Mouse (Mus musculus): Measurements from ENCODE around the gene Nhsl2.

Nhsl2 gene

DNA sequence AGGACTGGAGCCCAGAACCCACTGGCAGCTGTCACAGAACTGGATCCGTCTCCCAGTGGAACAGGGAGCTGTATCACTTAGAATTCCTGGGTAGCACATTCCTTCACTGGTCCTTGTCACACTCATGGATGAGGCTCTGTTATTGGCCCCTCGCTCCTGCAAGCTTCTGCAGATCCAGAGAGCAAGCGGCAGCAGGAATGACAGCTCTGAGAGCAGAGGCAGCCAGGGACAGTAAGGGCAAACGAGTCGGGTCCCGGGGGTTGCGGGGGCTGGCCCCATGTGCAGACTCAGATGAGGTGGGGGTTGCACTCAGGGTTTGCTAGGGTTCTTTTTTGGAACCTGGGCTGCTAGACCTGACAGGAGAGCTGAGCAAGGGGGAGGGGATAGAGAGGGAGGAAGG is 155.2 kb downstream of the Nhsl2 start:
- Histone ChIP-seq H3K4me3 (replicated peaks; ENCODE audit: low read length) (peak overlapping the region; percentile 35; the same call in 1 of the 2 replicates), H3K9me3 (ENCODE audit: low read length) (no peaks in the 10 kb centered on the region), H3K4me1 (replicated peaks; ENCODE audit: low read depth, low read length) (peaks cover 38% of the 10 kb centered on the region), H3K27me3 (ENCODE audit: insufficient read depth, low read length) (peaks cover 18% of the 10 kb centered on the region; the same call in 1 of the 2 replicates), H3K36me3 (ENCODE audit: insufficient read depth, low read length) (no peaks in the 10 kb centered on the region)
- TF ChIP-seq CTCF (conservative IDR thresholded peaks at IDR 0.05; ENCODE audit: low read length) = no peak
- TF ChIP-seq POU5F1 (IDR thresholded peaks at IDR 0.05; ENCODE audit: borderline replicate concordance, low read length) = no peak
- TF ChIP-seq NANOG (IDR thresholded peaks at IDR 0.05; ENCODE audit: borderline replicate concordance, low read length) = no peak

DNA sequence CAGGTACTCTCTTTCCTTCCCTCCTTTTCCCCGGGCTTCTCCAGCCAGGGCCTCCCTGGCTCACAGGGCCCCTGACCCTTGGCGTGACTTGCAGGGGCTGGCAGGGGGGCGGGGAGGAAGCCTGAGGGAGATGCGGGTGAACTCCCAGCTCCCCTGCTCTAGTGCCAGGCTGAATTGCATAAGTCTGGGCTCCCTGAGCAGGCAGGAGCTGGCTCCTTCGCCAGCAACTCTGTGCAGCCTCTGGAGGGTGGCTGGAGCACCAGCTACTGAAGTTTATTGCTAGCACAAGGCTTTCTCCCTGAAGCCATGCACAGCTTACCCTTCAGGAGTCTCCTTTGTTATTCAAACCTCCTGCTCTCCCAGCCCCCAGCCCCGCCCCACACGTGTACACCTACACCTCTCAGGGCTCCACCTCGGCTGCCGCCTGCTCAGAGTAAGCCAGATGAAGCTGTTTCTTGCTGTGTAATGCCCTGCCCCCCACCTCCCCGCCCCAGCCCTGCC is 156.0 kb downstream of the Nhsl2 start:
- H3K9me3 ChIP-seq (ENCODE audit: low read length) = no peaks in the 10 kb centered on the region
- no peaks in the 10 kb centered on the region for H3K36me3 ChIP-seq (ENCODE audit: insufficient read depth, low read length)
- peaks cover 38% of the 10 kb centered on the region for H3K4me1 ChIP-seq (replicated peaks; ENCODE audit: low read depth, low read length)
- TF ChIP-seq CTCF (conservative IDR thresholded peaks at IDR 0.05; ENCODE audit: low read length) = no peak
- 0 out of 2 replicates have a peak, but pooled peaks have one; percentile 11 for TF ChIP-seq POU5F1 (IDR thresholded peaks at IDR 0.05; ENCODE audit: borderline replicate concordance, low read length)
- H3K27me3 ChIP-seq (ENCODE audit: insufficient read depth, low read length) = peaks cover 14% of the 10 kb centered on the region; the same call in 1 of the 2 replicates
- peak overlapping the region; percentile 66 for H3K4me3 ChIP-seq (replicated peaks; ENCODE audit: low read length)

DNA sequence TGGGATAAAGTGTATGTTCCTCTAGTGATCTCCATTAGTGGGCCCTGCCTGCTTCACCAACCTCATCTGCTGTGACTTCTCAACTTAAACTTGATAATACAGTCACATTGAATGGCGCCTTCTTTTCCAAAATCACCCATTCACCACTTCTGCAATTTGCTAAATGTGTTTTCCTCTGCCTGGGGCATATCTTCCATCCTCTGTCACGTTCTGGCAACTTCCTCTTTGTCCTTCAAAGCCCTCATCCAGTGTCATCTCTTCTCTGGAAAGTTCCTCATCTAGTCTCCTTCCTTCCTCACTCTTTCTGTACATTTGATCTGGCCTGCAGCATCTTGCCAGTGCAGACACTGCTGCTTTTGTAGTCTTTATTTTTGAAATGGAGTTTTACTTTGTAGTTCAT is 158.8 kb downstream of the Nhsl2 start:
- Histone ChIP-seq H3K27me3 (ENCODE audit: insufficient read depth, low read length) (0 out of 2 replicates have a peak, but pooled peaks cover 4% of the 10 kb centered on the region), H3K9me3 (ENCODE audit: low read length) (no peaks in the 10 kb centered on the region), H3K4me3 (replicated peaks; ENCODE audit: low read length) (no peak overlapping the region), H3K4me1 (replicated peaks; ENCODE audit: low read depth, low read length) (peaks cover 37% of the 10 kb centered on the region), H3K36me3 (ENCODE audit: insufficient read depth, low read length) (no peaks in the 10 kb centered on the region)
- TF ChIP-seq NANOG (IDR thresholded peaks at IDR 0.05; ENCODE audit: borderline replicate concordance, low read length) = no peak
- no peak for TF ChIP-seq CTCF (conservative IDR thresholded peaks at IDR 0.05; ENCODE audit: low read length)
- no peak for TF ChIP-seq POU5F1 (IDR thresholded peaks at IDR 0.05; ENCODE audit: borderline replicate concordance, low read length)

DNA sequence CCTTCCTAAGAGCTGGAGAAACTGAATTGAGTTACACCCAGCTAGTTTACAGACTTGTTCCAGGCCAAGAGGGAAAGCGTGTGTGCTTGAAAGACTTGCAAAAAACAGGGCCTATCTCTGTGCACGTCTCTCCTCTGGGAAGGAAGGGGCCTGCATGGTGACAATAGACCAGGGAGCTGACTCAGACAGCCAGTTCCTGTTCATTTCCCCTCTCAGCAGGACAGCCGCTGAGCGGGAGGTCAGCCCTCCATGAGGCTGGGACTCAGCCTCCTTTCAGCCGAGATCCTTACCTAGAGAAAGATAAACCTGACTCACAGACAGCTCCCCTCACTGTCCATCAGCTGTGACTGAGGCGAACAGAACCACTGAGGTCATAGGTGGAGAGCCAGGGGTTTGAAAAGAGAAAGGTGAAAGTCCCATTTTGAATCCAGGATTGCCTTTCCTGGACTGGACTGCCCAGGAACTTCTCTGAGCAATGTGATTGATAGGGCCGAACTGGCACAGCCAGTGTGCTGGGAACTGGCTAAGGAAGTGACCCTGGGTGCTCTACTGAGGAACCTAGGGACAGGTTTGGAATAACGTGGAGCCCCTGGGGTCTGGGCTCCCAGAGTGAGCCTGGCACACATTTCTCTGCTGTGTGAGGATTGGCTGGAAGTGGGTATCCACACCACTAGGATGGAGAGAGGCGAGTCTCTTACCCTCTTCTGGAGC is 168.2 kb downstream of the Nhsl2 start:
- Histone ChIP-seq H3K4me3 (replicated peaks; ENCODE audit: low read length) (no peak overlapping the region), H3K9me3 (ENCODE audit: low read length) (0 out of 2 replicates have a peak, but pooled peaks cover 4% of the 10 kb centered on the region), H3K36me3 (ENCODE audit: insufficient read depth, low read length) (no peaks in the 10 kb centered on the region), H3K4me1 (replicated peaks; ENCODE audit: low read depth, low read length) (peaks cover 19% of the 10 kb centered on the region), H3K27me3 (ENCODE audit: insufficient read depth, low read length) (no peaks in the 10 kb centered on the region)
- no peak for TF ChIP-seq CTCF (conservative IDR thresholded peaks at IDR 0.05; ENCODE audit: low read length)
- no peak for TF ChIP-seq POU5F1 (IDR thresholded peaks at IDR 0.05; ENCODE audit: borderline replicate concordance, low read length)
- no peak for TF ChIP-seq NANOG (IDR thresholded peaks at IDR 0.05; ENCODE audit: borderline replicate concordance, low read length)

DNA sequence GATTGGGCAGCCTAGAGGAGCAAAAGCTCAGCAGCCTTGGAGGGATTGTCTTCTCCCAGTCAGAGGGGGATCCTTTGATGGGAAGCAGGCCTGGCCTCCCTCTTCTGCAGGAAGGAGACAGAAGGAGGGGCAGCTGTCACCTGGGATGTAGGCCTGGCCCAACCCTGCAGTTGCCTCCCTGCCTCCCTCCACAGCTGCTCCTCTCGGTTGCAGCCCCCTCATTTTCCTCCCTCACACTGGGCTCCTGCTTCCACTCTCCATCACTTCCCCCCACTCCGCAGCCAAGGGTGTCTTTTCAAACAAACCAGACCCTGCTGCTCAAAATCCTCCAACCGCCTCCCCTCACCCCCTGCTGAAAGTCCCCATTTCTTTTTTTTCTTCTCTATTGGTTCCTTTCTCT is 169.7 kb downstream of the Nhsl2 start:
- no peak for TF ChIP-seq POU5F1 (IDR thresholded peaks at IDR 0.05; ENCODE audit: borderline replicate concordance, low read length)
- TF ChIP-seq CTCF (conservative IDR thresholded peaks at IDR 0.05; ENCODE audit: low read length) = no peak
- TF ChIP-seq NANOG (IDR thresholded peaks at IDR 0.05; ENCODE audit: borderline replicate concordance, low read length) = no peak
- Histone ChIP-seq H3K4me3 (replicated peaks; ENCODE audit: low read length) (no peak overlapping the region), H3K9me3 (ENCODE audit: low read length) (0 out of 2 replicates have a peak, but pooled peaks cover 4% of the 10 kb centered on the region), H3K36me3 (ENCODE audit: insufficient read depth, low read length) (no peaks in the 10 kb centered on the region), H3K27me3 (ENCODE audit: insufficient read depth, low read length) (no peaks in the 10 kb centered on the region), H3K4me1 (replicated peaks; ENCODE audit: low read depth, low read length) (peaks cover 19% of the 10 kb centered on the region)

DNA sequence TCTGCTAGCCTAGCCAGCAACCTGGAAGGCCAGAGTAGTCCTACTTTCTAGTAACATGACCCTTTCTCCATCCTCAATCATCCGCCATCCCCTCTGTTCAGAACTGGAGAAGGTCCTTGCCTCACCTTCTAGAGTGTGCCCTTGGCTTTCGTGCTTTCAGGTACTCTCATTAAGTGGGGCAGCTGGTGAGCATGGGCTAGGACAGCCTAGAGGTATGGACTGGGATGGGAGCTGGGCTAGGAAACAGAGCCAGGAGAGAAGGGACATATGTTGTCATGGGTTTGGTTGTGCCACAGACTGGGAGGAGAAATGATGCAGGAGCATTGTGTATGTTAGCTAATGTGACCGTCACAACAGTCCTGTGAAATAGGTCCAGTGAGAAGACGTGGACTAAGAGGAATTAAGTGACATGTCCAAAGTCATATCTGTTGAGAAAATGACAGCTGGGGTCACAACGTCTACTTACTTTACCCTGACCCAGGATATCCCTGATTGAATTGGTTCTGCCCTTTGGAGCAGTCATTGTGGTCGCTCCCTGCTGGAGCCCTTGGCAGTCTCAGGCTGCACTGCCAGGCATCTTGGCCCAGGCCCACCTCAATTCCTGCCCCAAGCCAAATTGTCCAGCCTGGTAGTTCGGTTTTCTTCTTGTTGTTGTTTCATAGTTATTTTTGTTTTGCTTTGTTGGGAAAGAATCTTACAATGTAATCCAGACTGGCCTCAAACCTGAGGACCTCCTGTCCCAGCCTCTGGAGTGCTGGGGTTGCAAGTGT is 170.5 kb downstream of the Nhsl2 start:
- no peaks in the 10 kb centered on the region for H3K36me3 ChIP-seq (ENCODE audit: insufficient read depth, low read length)
- TF ChIP-seq CTCF (conservative IDR thresholded peaks at IDR 0.05; ENCODE audit: low read length) (no peak), NANOG (IDR thresholded peaks at IDR 0.05; ENCODE audit: borderline replicate concordance, low read length) (no peak), POU5F1 (IDR thresholded peaks at IDR 0.05; ENCODE audit: borderline replicate concordance, low read length) (no peak)
- H3K9me3 ChIP-seq (ENCODE audit: low read length) = 0 out of 2 replicates have a peak, but pooled peaks cover 4% of the 10 kb centered on the region
- no peak overlapping the region for H3K4me3 ChIP-seq (replicated peaks; ENCODE audit: low read length)
- peaks cover 19% of the 10 kb centered on the region for H3K4me1 ChIP-seq (replicated peaks; ENCODE audit: low read depth, low read length)
- H3K27me3 ChIP-seq (ENCODE audit: insufficient read depth, low read length) = no peaks in the 10 kb centered on the region

DNA sequence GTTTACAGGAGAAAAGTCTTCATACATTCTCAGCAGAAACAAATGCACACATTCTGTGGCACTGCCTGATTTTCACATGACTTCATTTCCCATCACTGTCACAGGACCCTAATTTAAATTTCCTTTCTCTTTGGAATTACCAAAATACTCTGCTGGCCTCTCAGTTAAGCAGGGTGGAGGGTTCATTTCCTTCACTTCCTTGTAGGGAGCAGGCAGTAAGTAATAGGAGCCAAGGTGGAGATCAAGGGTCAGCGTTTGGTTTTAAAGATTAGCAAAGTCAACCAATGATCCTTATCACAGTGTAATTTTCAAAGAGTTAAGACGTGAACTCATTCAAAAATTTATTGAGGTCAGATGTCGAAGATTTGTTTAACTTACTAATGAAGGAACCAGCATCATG is 175.8 kb downstream of the Nhsl2 start:
- Histone ChIP-seq H3K4me1 (replicated peaks; ENCODE audit: low read depth, low read length) (no peaks in the 10 kb centered on the region), H3K27me3 (ENCODE audit: insufficient read depth, low read length) (no peaks in the 10 kb centered on the region)
- TF ChIP-seq POU5F1 (IDR thresholded peaks at IDR 0.05; ENCODE audit: borderline replicate concordance, low read length) (no peak), CTCF (conservative IDR thresholded peaks at IDR 0.05; ENCODE audit: low read length) (no peak), NANOG (IDR thresholded peaks at IDR 0.05; ENCODE audit: borderline replicate concordance, low read length) (no peak)

DNA sequence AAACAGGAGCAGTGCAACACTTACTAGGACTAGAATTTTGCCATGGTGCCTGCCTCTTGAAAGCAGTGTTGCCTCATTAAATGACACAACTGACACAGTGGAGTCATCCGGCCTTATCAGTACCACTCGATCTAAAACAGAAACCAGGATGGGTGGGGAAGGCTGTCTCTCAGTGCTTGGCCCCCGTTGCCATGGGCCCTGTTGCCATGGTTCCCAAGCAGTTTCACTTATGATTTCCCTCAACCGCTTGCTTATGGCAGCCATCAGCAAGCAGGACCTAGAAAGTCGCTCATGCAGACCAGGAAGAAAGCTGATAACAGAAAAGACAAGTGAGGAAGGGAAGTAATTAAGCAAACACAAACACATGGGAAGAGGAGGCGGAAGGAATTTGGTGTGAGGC is 182.7 kb downstream of the Nhsl2 start:
- H3K4me3 ChIP-seq (replicated peaks; ENCODE audit: low read length) = no peak overlapping the region

More for the DNA sequence above, 175.8 kb downstream of the Nhsl2 start:
- Histone ChIP-seq H3K4me3 (replicated peaks; ENCODE audit: low read length) (no peak overlapping the region), H3K36me3 (ENCODE audit: insufficient read depth, low read length) (no peaks in the 10 kb centered on the region), H3K9me3 (ENCODE audit: low read length) (no peaks in the 10 kb centered on the region)

More for the DNA sequence above, 182.7 kb downstream of the Nhsl2 start:
- Histone ChIP-seq H3K27me3 (ENCODE audit: insufficient read depth, low read length) (no peaks in the 10 kb centered on the region), H3K36me3 (ENCODE audit: insufficient read depth, low read length) (no peaks in the 10 kb centered on the region), H3K9me3 (ENCODE audit: low read length) (no peaks in the 10 kb centered on the region), H3K4me1 (replicated peaks; ENCODE audit: low read depth, low read length) (peaks cover 31% of the 10 kb centered on the region)
- no peak for TF ChIP-seq POU5F1 (IDR thresholded peaks at IDR 0.05; ENCODE audit: borderline replicate concordance, low read length)
- no peak for TF ChIP-seq NANOG (IDR thresholded peaks at IDR 0.05; ENCODE audit: borderline replicate concordance, low read length)
- no peak for TF ChIP-seq CTCF (conservative IDR thresholded peaks at IDR 0.05; ENCODE audit: low read length)
